Mouse (Mus musculus) cerebral cortex, adult 2 months (tissue): ENCODE results near the gene Sdccag8.

Experiments used
- WGBS: fragments of 180-500 bp; shearing (Covaris S2); methylation state at CpG from one replicate; pipeline ENCODE4 v1.1.7; 2018; 5-methylcytosine and 5-hydroxymethylcytosine counted together

Gene Sdccag8

GRCm38 (mm10) chr1:176993141-176994010 is 178.9 kb downstream of the Sdccag8 start:
- 81% methylated on average over 18 of the region's 18 CpGs for WGBS

GRCm38 (mm10) chr1:176994087-176994486 is 179.6 kb downstream of the Sdccag8 start:
- WGBS, result 54% methylated on average over 7 of the region's 7 CpGs

- WGBS, result 57% methylated on average over 11 of the region's 11 CpGs
Measured at GRCm38 (mm10) chr1:176994707-176995418, 180.4 kb downstream of the Sdccag8 start.

- WGBS, result 88% methylated on average over 4 of the region's 4 CpGs
Measured at GRCm38 (mm10) chr1:176995419-176995775, 180.9 kb downstream of the Sdccag8 start.

GRCm38 (mm10) chr1:176996166-176996565 is 181.7 kb downstream of the Sdccag8 start:
- WGBS, result 73% methylated on average over 3 of the region's 3 CpGs

GRCm38 (mm10) chr1:176996630-176997201 is 182.3 kb downstream of the Sdccag8 start:
- 34% methylated on average over 16 of the region's 16 CpGs for WGBS

- 57% methylated on average over 6 of the region's 6 CpGs for WGBS
Measured at GRCm38 (mm10) chr1:176997254-176997653, 182.8 kb downstream of the Sdccag8 start.

GRCm38 (mm10) chr1:176997711-176998689 is 183.5 kb downstream of the Sdccag8 start:
- WGBS, result 72% methylated on average over 33 of the region's 33 CpGs

GRCm38 (mm10) chr1:176999011-176999410 is 184.6 kb downstream of the Sdccag8 start:
- WGBS, result 55% methylated on average over 6 of the region's 6 CpGs

GRCm38 (mm10) chr1:177002951-177003350 is 188.5 kb downstream of the Sdccag8 start:
- WGBS, result 36% methylated on average over 6 of the region's 6 CpGs

- 62% methylated on average over 4 of the region's 4 CpGs for WGBS
Measured at GRCm38 (mm10) chr1:177004041-177004741, 189.7 kb downstream of the Sdccag8 start.

- WGBS, result 84% methylated on average over 3 of the region's 3 CpGs
Measured at GRCm38 (mm10) chr1:177007405-177007804, 192.9 kb downstream of the Sdccag8 start.

GRCm38 (mm10) chr1:177008777-177009176 is 194.3 kb downstream of the Sdccag8 start:
- 100% methylated on average over 1 of the region's 1 CpGs for WGBS

GRCm38 (mm10) chr1:177010041-177010440 is 195.6 kb downstream of the Sdccag8 start:
- WGBS, result 61% methylated on average over 3 of the region's 3 CpGs

- WGBS, result 79% methylated on average over 6 of the region's 6 CpGs
Measured at GRCm38 (mm10) chr1:177010607-177011302, 196.3 kb downstream of the Sdccag8 start.

GRCm38 (mm10) chr1:177011688-177012087 is 197.2 kb downstream of the Sdccag8 start:
- WGBS, result 80% methylated on average over 13 of the region's 13 CpGs

GRCm38 (mm10) chr1:177012774-177013173 is 198.3 kb downstream of the Sdccag8 start:
- WGBS, result 78% methylated on average over 3 of the region's 3 CpGs

- WGBS, result 32% methylated on average over 1 of the region's 1 CpGs
Measured at GRCm38 (mm10) chr1:177013313-177013712, 198.9 kb downstream of the Sdccag8 start.

- WGBS, result 26% methylated on average over 3 of the region's 3 CpGs
Measured at GRCm38 (mm10) chr1:177013776-177014175, 199.3 kb downstream of the Sdccag8 start.

- 21% methylated on average over 2 of the region's 2 CpGs for WGBS
Measured at GRCm38 (mm10) chr1:177014346-177014745, 199.9 kb downstream of the Sdccag8 start.
